Mouse (Mus musculus) E14TG2a.4 (cell line): ENCODE measurements around the gene Lrfn4.
A peak's percentile ranks its signal among the peaks of the same experiment; 100 is the strongest.

Source experiments
- H3K27me3 ChIP-seq: 2 replicates; pipeline ENCODE4 v1.6.1; 2014; ENCODE audit warnings: low read length, control low read depth; ENCODE audit not compliant: insufficient read depth
- H3K36me3 ChIP-seq: 2 replicates; pipeline ENCODE4 v1.6.1; 2014; ENCODE audit warnings: low read length, control low read depth; ENCODE audit not compliant: insufficient read depth
- H3K4me1 ChIP-seq: replicated peaks from 2 replicates; pipeline ENCODE4 v1.6.1; 2014; ENCODE audit warnings: low read depth, low read length, control low read depth
- H3K4me3 ChIP-seq: replicated peaks from 2 replicates; pipeline ENCODE4 v1.5.1; 2014; ENCODE audit warnings: mild to moderate bottlenecking, low read length
- H3K9me3 ChIP-seq: 2 replicates; pipeline ENCODE4 v1.6.1; 2014; ENCODE audit warnings: low read length, control low read depth
- CTCF ChIP-seq: conservative IDR thresholded peaks from 2 replicates; pipeline ENCODE4 v1.5.1; 2014; ENCODE audit warnings: low read length
- NANOG ChIP-seq: IDR thresholded peaks from 2 replicates; pipeline ENCODE4 v1.6.1; 2014; ENCODE audit warnings: borderline replicate concordance, low read length, mixed read lengths
- POU5F1 ChIP-seq: IDR thresholded peaks from 2 replicates; pipeline ENCODE4 v1.6.1; 2014; ENCODE audit warnings: low read length, borderline replicate concordance

Lrfn4 gene

GRCm38 (mm10) chr19:4583856-4584255 lies 31.6 kb downstream of the Lrfn4 start:
- no peaks in the 10 kb centered on the region for H3K9me3 ChIP-seq
- H3K4me3 ChIP-seq: no peak overlapping the region
- H3K27me3 ChIP-seq: 0 out of 2 replicates have a peak, but pooled peaks cover 3% of the 10 kb centered on the region
- TF ChIP-seq NANOG: no peak
- TF ChIP-seq POU5F1: no peak
- TF ChIP-seq CTCF: no peak
- no peaks in the 10 kb centered on the region for H3K36me3 ChIP-seq
- H3K4me1 ChIP-seq: no peaks in the 10 kb centered on the region

- H3K36me3 ChIP-seq: no peaks in the 10 kb centered on the region
- no peaks in the 10 kb centered on the region for H3K27me3 ChIP-seq
- TF ChIP-seq POU5F1 (no peak), NANOG (no peak), CTCF (no peak)
- H3K9me3 ChIP-seq: no peaks in the 10 kb centered on the region
- no peak overlapping the region for H3K4me3 ChIP-seq
- H3K4me1 ChIP-seq: no peaks in the 10 kb centered on the region
Measured at GRCm38 (mm10) chr19:4579296-4579695, 36.2 kb downstream of the Lrfn4 start.

GRCm38 (mm10) chr19:4578799-4579198 lies 36.7 kb downstream of the Lrfn4 start:
- H3K36me3 ChIP-seq: no peaks in the 10 kb centered on the region
- no peaks in the 10 kb centered on the region for H3K27me3 ChIP-seq
- TF ChIP-seq NANOG: no peak
- no peak for TF ChIP-seq POU5F1
- TF ChIP-seq CTCF: no peak
- no peak overlapping the region for H3K4me3 ChIP-seq
- no peaks in the 10 kb centered on the region for H3K4me1 ChIP-seq
- H3K9me3 ChIP-seq: no peaks in the 10 kb centered on the region

- no peaks in the 10 kb centered on the region for H3K36me3 ChIP-seq
- H3K9me3 ChIP-seq: no peaks in the 10 kb centered on the region
- H3K27me3 ChIP-seq: no peaks in the 10 kb centered on the region
- peak; percentile 24 for TF ChIP-seq CTCF
- TF ChIP-seq POU5F1: no peak
- TF ChIP-seq NANOG: no peak
- no peak overlapping the region for H3K4me3 ChIP-seq
- H3K4me1 ChIP-seq: peaks cover 33% of the 10 kb centered on the region
Measured at GRCm38 (mm10) chr19:4573241-4573640, 42.2 kb downstream of the Lrfn4 start.

GRCm38 (mm10) chr19:4572467-4572866 lies 43.0 kb downstream of the Lrfn4 start:
- Histone ChIP-seq H3K9me3 (no peaks in the 10 kb centered on the region), H3K36me3 (no peaks in the 10 kb centered on the region)
- TF ChIP-seq CTCF (no peak), POU5F1 (no peak), NANOG (no peak)

GRCm38 (mm10) chr19:4572061-4572460 lies 43.4 kb downstream of the Lrfn4 start:
- no peak overlapping the region for H3K4me3 ChIP-seq
- TF ChIP-seq POU5F1: no peak; the same call in 1 of the 2 replicates
- TF ChIP-seq CTCF: no peak
- no peak for TF ChIP-seq NANOG
- H3K9me3 ChIP-seq: no peaks in the 10 kb centered on the region
- H3K4me1 ChIP-seq: peaks cover 45% of the 10 kb centered on the region
- no peaks in the 10 kb centered on the region for H3K27me3 ChIP-seq
- H3K36me3 ChIP-seq: no peaks in the 10 kb centered on the region

More at GRCm38 (mm10) chr19:4572467-4572866, 43.0 kb downstream of the Lrfn4 start:
- peaks cover 40% of the 10 kb centered on the region for H3K4me1 ChIP-seq
- no peak overlapping the region for H3K4me3 ChIP-seq
- no peaks in the 10 kb centered on the region for H3K27me3 ChIP-seq

- H3K9me3 ChIP-seq: no peaks in the 10 kb centered on the region
- no peak for TF ChIP-seq CTCF
- no peak for TF ChIP-seq POU5F1
- TF ChIP-seq NANOG: no peak
- no peak overlapping the region for H3K4me3 ChIP-seq
- H3K4me1 ChIP-seq: peaks cover 48% of the 10 kb centered on the region
- no peaks in the 10 kb centered on the region for H3K36me3 ChIP-seq
- H3K27me3 ChIP-seq: no peaks in the 10 kb centered on the region
Measured at GRCm38 (mm10) chr19:4571658-4572057, 43.8 kb downstream of the Lrfn4 start.

- Histone ChIP-seq H3K9me3 (no peaks in the 10 kb centered on the region), H3K4me3 (no peak overlapping the region), H3K27me3 (no peaks in the 10 kb centered on the region), H3K4me1 (peaks cover 48% of the 10 kb centered on the region), H3K36me3 (no peaks in the 10 kb centered on the region)
- TF ChIP-seq NANOG: no peak
- no peak for TF ChIP-seq POU5F1
- no peak for TF ChIP-seq CTCF
Measured at GRCm38 (mm10) chr19:4570815-4571214, 44.7 kb downstream of the Lrfn4 start.

DNA sequence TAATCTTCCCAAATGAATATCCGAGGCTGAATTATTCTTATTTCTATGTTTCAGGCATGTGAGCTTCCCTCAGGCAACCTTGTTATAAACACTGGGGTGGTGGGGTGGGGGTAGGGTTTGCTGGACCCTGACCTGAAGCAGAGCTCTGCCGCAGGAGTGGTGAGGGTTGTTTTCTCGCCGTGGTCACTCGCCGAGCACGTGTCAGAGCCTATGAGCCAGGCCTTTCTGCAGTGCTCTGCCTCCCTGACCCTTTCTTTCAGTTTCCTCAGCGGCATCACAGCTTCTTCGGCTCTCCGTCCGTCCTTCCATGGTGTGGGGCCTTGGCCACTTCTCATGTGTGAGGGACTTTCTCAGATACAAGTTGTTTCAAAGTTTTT lies 45.2 kb downstream of the Lrfn4 start:
- H3K36me3 ChIP-seq: no peaks in the 10 kb centered on the region
- H3K4me1 ChIP-seq: peaks cover 48% of the 10 kb centered on the region
- H3K9me3 ChIP-seq: no peaks in the 10 kb centered on the region
- H3K27me3 ChIP-seq: no peaks in the 10 kb centered on the region
- H3K4me3 ChIP-seq: no peak overlapping the region
- TF ChIP-seq CTCF: no peak
- TF ChIP-seq POU5F1: no peak
- TF ChIP-seq NANOG: no peak
